Mouse (Mus musculus): ENCODE data around the gene Lcmt1. TPM values are rescaled to one million over a fixed set of nuclear protein-coding genes. Genes with fewer than 3 reads are reported as not detected.

Gene Lcmt1
- polyA plus RNA-seq, 1 experiment from 2014 or later, result 49.7 TPM

DNA sequence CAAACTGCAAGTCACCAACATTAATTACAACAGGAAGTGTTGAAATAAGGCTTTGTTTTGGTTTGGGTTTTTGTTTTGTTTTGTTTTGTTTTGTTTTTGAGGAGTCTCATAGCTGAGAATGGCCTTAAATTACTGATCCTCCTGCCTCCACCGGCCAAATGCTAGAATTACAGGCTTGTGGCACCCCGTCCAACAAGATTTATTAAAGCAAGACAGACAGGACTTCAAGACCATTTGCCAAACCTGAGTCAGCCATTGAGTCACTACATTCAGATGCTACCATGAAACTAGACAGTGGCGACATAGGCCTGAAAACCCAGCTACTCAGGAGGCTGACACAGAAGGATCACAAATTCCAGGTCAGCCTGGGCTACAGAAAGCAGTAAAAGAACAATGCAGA is 1.9 kb downstream of the Lcmt1 start:
- ATAC-seq (replicated peaks; ENCODE audit: low FRiP score) (no peak), DNase-seq (ENCODE audit: low spot score) (no peak)
- H3K4me3 ChIP-seq (ENCODE audit: low read depth, low read length), result no peak overlapping the region
- H3K36me3 ChIP-seq (ENCODE audit: control insufficient read depth, insufficient read depth, low read length), result no peaks in the 10 kb centered on the region
- H3K4me1 ChIP-seq (replicated peaks; ENCODE audit: control insufficient read depth, insufficient read depth, low read length), result peaks cover 23% of the 10 kb centered on the region
- no peaks in the 10 kb centered on the region for H3K9me3 ChIP-seq (ENCODE audit: control insufficient read depth, low read length)
- H3K4me2 ChIP-seq, result no peak overlapping the region
- no peaks in the 10 kb centered on the region for H3K27me3 ChIP-seq (replicated peaks; ENCODE audit: control insufficient read depth, insufficient read depth, low read length)
- no peak overlapping the region for H3K27ac ChIP-seq (ENCODE audit: low read depth, low read length)
- H3K9ac ChIP-seq (ENCODE audit: low read depth, low read length), result no peak overlapping the region
- WGBS, result 64% methylated on average over 3 of the region's 3 CpGs

DNA sequence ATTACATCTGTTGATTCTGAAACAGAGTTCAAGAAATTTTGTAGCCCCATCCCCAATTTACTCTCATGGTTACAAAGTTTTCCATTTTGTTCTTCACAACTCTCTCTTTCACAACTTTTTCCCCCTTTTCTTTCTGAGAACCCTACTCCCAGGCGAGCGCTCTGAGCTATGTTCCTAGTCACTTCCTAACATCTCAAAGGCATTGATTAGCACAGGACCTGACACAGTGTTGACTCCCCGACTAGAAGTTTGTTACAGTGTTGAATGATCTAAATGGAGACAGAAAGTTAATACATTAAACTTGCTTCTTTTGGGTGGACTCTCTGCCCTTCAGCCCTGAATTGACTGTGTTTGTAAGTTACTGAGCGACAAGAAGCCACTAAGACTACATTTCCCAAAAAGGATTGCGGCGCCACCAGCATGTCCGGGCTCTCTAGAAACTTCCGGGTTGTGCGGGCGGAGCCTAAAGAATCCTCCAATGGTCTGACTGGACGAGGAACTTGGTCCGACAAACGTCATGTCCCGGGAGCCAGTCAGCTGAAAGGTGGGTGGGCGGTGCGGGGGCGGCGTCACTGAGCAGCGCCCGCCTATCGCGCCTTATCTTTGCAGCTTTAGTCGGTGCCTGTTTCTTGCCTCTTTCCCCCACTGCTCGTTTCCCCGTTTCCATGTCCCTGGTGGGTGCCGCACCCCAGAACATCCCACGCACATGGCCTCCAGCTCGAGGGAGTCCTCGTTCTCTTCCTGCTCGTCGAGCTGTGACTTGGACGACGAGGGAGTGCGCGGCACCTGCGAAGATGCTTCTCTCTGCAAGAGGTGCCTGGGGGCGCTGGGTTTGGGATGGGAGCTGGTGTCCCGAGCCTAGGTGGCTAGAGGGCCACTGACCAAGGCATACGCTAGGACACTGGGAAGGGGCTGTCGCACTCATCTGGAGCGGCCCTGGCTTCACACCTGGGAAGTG is 8.1 kb downstream of the Lcmt1 start:
- 4% methylated on average over 41 of the region's 41 CpGs for WGBS
- DNase-seq (ENCODE audit: low spot score), result peak; percentile 90

DNA sequence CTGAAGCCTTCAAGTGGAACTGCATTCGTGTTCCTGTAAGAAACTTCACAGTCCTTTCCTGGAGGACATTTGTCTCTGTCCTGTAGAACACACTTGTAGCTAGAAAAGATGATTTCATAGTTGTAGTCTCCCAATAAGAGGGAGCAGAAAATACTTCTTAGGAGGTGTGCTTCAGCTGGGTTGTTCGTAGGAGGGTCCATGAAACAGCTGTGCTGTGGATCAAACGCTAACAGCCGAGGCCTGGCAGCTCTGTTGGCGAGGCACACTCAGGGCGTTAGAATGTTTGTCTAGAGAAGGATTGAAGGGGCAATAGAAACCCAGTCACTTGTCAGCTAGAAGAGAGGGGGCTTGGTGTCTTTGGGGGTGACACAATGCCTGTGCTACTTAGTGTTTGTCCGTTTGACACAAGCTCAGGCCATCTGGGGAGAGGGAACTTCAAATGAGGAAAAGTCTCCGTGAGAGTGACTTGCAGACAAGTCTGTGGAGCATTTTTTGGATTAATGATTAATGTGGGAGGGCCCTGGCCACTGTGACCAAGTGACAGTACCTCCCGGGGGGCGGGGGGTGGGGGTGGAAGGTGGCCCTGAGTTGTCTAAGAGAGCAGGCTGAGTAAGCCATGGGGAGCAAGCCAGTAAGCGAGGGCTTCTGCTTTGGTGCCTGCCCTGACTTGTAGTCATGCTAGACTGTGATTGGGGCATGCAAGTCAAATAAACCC is 16.3 kb downstream of the Lcmt1 start:
- Histone ChIP-seq H3K9me3 (ENCODE audit: control insufficient read depth, low read length) (no peaks in the 10 kb centered on the region), H3K27me3 (replicated peaks; ENCODE audit: control insufficient read depth, insufficient read depth, low read length) (no peaks in the 10 kb centered on the region), H3K9ac (ENCODE audit: low read depth, low read length) (no peak overlapping the region), H3K36me3 (ENCODE audit: control insufficient read depth, insufficient read depth, low read length) (no peaks in the 10 kb centered on the region; the same call in 1 of the 2 replicates), H3K4me3 (ENCODE audit: low read depth, low read length) (no peak overlapping the region), H3K4me1 (replicated peaks; ENCODE audit: control insufficient read depth, insufficient read depth, low read length) (no peaks in the 10 kb centered on the region), H3K27ac (ENCODE audit: low read depth, low read length) (no peak overlapping the region; the same call in none of the 2 replicates), H3K4me2 (peak overlapping the region; percentile 20; the same call in 1 of the 2 replicates)
- DNase-seq (ENCODE audit: low spot score) (no peak), ATAC-seq (replicated peaks; ENCODE audit: low FRiP score) (peak; percentile 53; the same call in 1 of the 2 replicates)
- WGBS, result 75% methylated on average over 11 of the region's 11 CpGs

More for the DNA sequence above, 8.1 kb downstream of the Lcmt1 start:
- no peaks in the 10 kb centered on the region for H3K9me3 ChIP-seq (ENCODE audit: control insufficient read depth, low read length)
- no peaks in the 10 kb centered on the region for H3K36me3 ChIP-seq (ENCODE audit: control insufficient read depth, insufficient read depth, low read length)
- peak overlapping the region; percentile 80 for H3K9ac ChIP-seq (ENCODE audit: low read depth, low read length)
- peak overlapping the region; percentile 85 for H3K4me3 ChIP-seq (ENCODE audit: low read depth, low read length)
- peaks cover 9% of the 10 kb centered on the region; the same call in 1 of the 2 replicates for H3K4me1 ChIP-seq (replicated peaks; ENCODE audit: control insufficient read depth, insufficient read depth, low read length)
- peak overlapping the region; percentile 89 for H3K4me2 ChIP-seq
- H3K27me3 ChIP-seq (replicated peaks; ENCODE audit: control insufficient read depth, insufficient read depth, low read length), result no peaks in the 10 kb centered on the region
- H3K27ac ChIP-seq (ENCODE audit: low read depth, low read length), result peak overlapping the region; percentile 50
- peak; percentile 100 for ATAC-seq (replicated peaks; ENCODE audit: low FRiP score)

DNA sequence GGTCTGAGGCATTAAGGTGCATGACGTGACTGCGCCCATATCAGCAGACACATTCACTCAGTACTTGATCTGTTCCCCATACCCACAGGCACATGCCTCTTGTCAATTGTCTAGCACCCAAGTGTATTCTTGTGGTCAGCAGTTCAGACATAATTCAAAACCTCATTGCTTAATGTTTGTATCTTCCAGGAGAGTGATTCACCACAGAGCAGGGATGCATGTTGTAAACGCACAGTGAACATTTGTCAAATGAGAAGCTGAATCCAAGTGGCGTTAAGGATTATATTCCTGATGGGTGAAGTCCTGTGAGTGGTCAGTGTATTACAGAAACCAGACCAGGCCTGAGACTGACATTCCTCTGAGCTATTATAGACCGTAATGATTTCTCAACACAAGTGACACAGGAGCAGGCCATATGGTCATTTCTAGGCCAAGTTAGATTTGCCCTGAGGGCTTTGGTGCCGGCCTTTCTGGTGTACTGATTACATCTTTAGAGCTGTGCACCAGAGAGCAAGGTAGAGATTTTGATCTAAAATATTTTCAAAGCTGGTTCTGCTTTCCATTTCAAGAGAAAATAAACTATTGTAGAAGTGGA is 20.2 kb downstream of the Lcmt1 start:
- Histone ChIP-seq H3K9me3 (ENCODE audit: control insufficient read depth, low read length) (no peaks in the 10 kb centered on the region), H3K4me1 (replicated peaks; ENCODE audit: control insufficient read depth, insufficient read depth, low read length) (no peaks in the 10 kb centered on the region; the same call in 1 of the 2 replicates), H3K4me3 (ENCODE audit: low read depth, low read length) (no peak overlapping the region), H3K27me3 (replicated peaks; ENCODE audit: control insufficient read depth, insufficient read depth, low read length) (no peaks in the 10 kb centered on the region), H3K9ac (ENCODE audit: low read depth, low read length) (no peak overlapping the region), H3K27ac (ENCODE audit: low read depth, low read length) (no peak overlapping the region), H3K4me2 (no peak overlapping the region), H3K36me3 (ENCODE audit: control insufficient read depth, insufficient read depth, low read length) (peaks cover 6% of the 10 kb centered on the region)
- ATAC-seq (replicated peaks; ENCODE audit: low FRiP score) (no peak), DNase-seq (ENCODE audit: low spot score) (no peak)
- WGBS, result 83% methylated on average over 6 of the region's 6 CpGs

DNA sequence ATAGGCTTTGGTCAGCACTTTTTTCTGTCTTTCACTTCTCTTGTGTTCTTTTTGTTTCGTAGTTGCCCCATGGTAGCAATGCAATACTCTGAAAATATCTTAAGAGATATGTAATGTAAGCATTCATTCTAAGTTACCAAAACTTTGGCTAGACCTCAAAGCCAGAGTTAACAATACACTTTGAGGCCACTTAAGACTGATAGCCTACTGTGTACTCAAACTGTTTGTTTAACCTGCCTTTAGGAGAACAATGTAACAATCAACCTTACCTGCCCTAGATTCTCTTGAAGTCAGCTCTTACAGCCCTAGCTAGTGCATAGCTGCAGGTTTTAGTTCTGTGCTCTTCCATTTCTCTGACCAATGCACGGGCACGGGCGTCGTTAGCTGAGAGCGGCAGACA is 24.7 kb downstream of the Lcmt1 start:
- no peak overlapping the region for H3K9ac ChIP-seq (ENCODE audit: low read depth, low read length)
- H3K9me3 ChIP-seq (ENCODE audit: control insufficient read depth, low read length), result no peaks in the 10 kb centered on the region
- no peak overlapping the region for H3K4me3 ChIP-seq (ENCODE audit: low read depth, low read length)
- no peaks in the 10 kb centered on the region; the same call in 1 of the 2 replicates for H3K4me1 ChIP-seq (replicated peaks; ENCODE audit: control insufficient read depth, insufficient read depth, low read length)
- H3K27me3 ChIP-seq (replicated peaks; ENCODE audit: control insufficient read depth, insufficient read depth, low read length), result no peaks in the 10 kb centered on the region
- no peak for DNase-seq (ENCODE audit: low spot score)
- no peak overlapping the region for H3K27ac ChIP-seq (ENCODE audit: low read depth, low read length)
- WGBS, result 75% methylated on average over 6 of the region's 6 CpGs
- peaks cover 6% of the 10 kb centered on the region for H3K36me3 ChIP-seq (ENCODE audit: control insufficient read depth, insufficient read depth, low read length)
- ATAC-seq (replicated peaks; ENCODE audit: low FRiP score), result no peak
- H3K4me2 ChIP-seq, result no peak overlapping the region

DNA sequence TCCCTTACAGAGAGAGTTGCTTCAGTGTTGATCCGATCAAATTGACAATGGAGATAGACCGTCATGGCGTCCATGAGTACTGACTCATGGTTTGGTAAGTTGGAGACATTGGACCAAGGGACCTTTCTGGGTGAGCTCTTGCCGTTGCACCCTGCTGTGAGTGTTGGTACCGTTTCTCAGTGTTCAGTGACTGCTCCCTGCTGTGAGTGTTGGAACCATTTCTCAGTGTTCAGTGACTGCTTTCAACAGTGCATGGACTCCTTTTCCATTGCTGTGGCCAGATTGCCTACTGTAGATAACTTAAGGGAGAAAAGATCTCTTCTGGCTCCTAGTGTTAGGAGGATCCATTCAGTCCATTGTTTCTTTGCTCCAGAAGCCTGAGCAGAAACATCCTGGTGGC is 27.3 kb downstream of the Lcmt1 start:
- whole genome bisulfite sequencing, result 89% methylated on average over 5 of the region's 5 CpGs
- no peak overlapping the region for H3K4me2 ChIP-seq
- no peak overlapping the region for H3K27ac ChIP-seq (ENCODE audit: low read depth, low read length)
- H3K4me1 ChIP-seq (replicated peaks; ENCODE audit: control insufficient read depth, insufficient read depth, low read length), result no peaks in the 10 kb centered on the region; the same call in 1 of the 2 replicates
- no peak overlapping the region for H3K9ac ChIP-seq (ENCODE audit: low read depth, low read length)
- no peaks in the 10 kb centered on the region for H3K9me3 ChIP-seq (ENCODE audit: control insufficient read depth, low read length)
- ATAC-seq (replicated peaks; ENCODE audit: low FRiP score) (no peak), DNase-seq (ENCODE audit: low spot score) (no peak)
- H3K4me3 ChIP-seq (ENCODE audit: low read depth, low read length), result no peak overlapping the region
- H3K36me3 ChIP-seq (ENCODE audit: control insufficient read depth, insufficient read depth, low read length), result peaks cover 6% of the 10 kb centered on the region
- no peaks in the 10 kb centered on the region for H3K27me3 ChIP-seq (replicated peaks; ENCODE audit: control insufficient read depth, insufficient read depth, low read length)

DNA sequence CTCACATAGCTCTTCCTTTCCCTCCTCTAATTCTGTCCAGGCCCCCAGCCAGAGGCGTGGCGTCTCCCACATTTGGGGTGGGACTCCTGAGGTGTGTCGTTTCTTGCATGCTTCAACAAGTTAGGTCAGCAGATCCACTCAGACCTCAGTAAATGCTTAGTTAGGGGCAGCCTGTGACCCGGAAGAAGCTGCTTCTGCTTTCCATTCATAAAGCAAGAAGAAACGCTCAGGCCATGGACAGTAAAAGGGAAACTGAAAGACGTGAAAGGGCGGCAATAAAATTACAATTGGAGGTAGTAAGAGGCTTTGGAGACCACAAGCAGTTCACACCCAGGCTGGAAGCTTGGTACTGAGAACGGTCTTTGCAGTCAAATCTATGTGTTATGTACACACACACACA is 27.8 kb downstream of the Lcmt1 start:
- ATAC-seq (replicated peaks; ENCODE audit: low FRiP score), result no peak
- Histone ChIP-seq H3K4me1 (replicated peaks; ENCODE audit: control insufficient read depth, insufficient read depth, low read length) (no peaks in the 10 kb centered on the region; the same call in 1 of the 2 replicates), H3K9ac (ENCODE audit: low read depth, low read length) (no peak overlapping the region), H3K27ac (ENCODE audit: low read depth, low read length) (no peak overlapping the region), H3K4me2 (no peak overlapping the region), H3K36me3 (ENCODE audit: control insufficient read depth, insufficient read depth, low read length) (peaks cover 4% of the 10 kb centered on the region), H3K9me3 (ENCODE audit: control insufficient read depth, low read length) (no peaks in the 10 kb centered on the region), H3K27me3 (replicated peaks; ENCODE audit: control insufficient read depth, insufficient read depth, low read length) (no peaks in the 10 kb centered on the region), H3K4me3 (ENCODE audit: low read depth, low read length) (no peak overlapping the region)
- no peak for DNase-seq (ENCODE audit: low spot score)
- WGBS, result 71% methylated on average over 8 of the region's 8 CpGs

DNA sequence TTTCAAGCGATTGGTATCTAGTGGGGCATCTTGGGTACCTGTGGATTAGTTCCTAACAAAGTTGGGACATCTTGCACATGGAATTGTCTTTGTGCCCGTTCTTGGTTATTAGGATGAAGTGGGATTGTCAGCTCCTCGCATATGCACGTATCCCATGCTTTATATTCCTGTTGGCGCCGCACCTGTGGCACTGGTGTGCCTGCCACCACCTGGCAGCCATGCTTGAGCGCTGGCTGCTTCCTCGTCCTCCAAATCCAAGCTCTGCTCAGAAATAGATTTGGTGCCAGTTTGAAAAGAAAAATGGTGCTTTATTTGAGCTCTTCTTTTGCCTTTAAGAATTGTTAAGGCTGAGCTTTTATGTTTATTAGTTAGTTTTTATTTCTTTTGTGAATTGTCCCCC is 28.3 kb downstream of the Lcmt1 start:
- no peak overlapping the region for H3K27ac ChIP-seq (ENCODE audit: low read depth, low read length)
- no peak for DNase-seq (ENCODE audit: low spot score)
- no peaks in the 10 kb centered on the region; the same call in 1 of the 2 replicates for H3K4me1 ChIP-seq (replicated peaks; ENCODE audit: control insufficient read depth, insufficient read depth, low read length)
- no peaks in the 10 kb centered on the region for H3K9me3 ChIP-seq (ENCODE audit: control insufficient read depth, low read length)
- no peak overlapping the region for H3K9ac ChIP-seq (ENCODE audit: low read depth, low read length)
- no peak overlapping the region for H3K4me2 ChIP-seq
- WGBS, result 91% methylated on average over 8 of the region's 8 CpGs
- no peaks in the 10 kb centered on the region for H3K27me3 ChIP-seq (replicated peaks; ENCODE audit: control insufficient read depth, insufficient read depth, low read length)
- H3K4me3 ChIP-seq (ENCODE audit: low read depth, low read length), result no peak overlapping the region
- peaks cover 4% of the 10 kb centered on the region; the same call in 1 of the 2 replicates for H3K36me3 ChIP-seq (ENCODE audit: control insufficient read depth, insufficient read depth, low read length)
- no peak for ATAC-seq (replicated peaks; ENCODE audit: low FRiP score)
